Mouse (Mus musculus) CH12F3 (cell line): ENCODE measurements at regions not wholly inside any gene's neighbourhood (a gene's known extent, or its start where the extent isn't known, plus 50 kb on each side); places are given as distances from the start of the nearest gene placed in this dataset.
"Not testable (repeated sequence)": the region's sequence is repeated elsewhere in the genome, so short reads cannot be mapped to it uniquely, and the experiment has no call there.

Experiments used
- in situ Hi-C: fragments of 300-500 bp; cut with MboI; formaldehyde crosslinking; loops from 2 replicates; pipeline ENCODE4 v1.14.3; 2020; ENCODE audit warnings: low sequenced_read_pairs

DNA sequence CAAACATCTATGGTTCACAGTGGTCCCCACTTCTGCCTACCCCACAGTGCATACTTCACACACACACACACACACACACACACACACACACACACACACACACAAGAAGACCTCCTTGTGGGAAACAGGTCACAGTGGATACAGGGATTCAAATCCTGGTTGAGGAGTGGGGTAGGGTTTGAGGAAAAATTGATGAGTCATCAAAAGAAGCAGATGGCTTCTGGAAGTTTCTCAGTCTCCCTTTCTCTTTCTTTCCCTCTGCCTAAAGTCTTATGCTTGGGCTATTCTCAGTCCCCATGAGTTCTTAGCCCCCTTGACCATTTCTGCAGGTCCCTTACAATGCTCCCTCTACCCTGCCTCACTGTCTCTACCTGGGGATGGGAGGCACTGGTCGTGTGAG, 56.4 kb downstream of the Rassf10 start:
- in situ Hi-C loops, result no loop called here

DNA sequence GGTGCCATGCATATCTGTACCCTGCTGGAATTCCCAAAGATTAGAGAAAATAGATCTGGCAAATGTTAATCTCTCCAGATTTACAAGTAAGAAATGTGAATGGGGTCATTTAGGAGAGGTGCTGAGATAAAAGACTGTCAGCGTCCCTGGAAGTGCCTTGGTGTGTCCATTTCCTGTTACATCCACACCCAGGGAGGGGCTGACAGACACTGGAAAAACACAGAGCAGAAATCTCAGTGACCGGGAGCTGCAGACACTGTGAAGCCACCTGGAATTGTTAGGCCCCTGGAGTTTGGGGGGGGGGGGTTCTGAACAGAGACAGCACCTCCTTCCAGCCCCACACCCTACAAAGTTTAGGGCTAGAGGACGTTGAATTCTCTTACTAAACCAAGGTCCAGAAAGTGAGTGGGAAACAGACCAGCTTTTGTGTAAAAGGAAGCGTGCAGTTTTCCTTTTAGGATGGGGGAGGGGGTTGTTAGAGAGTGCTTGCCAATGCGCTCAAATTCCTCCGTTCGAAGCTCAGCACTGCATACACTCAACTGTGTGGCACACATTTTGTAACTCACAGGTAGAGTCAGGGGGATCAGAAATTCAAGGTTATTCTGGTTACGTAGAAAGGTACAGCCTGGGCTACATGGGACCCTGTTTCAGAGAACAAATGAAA, 63.5 kb downstream of the Rassf10 start:
- in situ Hi-C loops, result no loop called here

DNA sequence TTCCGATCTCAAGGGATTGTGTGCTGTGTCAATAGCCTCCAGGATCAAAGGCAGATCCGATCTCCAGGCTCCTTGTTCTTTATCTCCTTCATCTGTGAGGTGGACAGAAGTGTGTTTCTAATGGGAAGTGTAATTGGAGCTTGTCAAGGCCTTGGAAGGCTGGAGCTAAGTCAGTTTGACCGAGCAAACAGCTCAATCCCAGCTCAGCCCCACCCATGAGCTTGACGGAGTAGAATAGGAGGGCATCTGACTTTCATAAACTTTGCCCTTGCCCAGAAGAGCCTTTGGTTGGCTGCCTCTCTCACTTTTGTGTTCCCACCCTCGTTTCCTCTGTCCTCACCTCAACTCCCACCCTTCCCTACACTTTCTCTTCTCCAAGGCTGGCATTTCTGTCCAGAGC, 67.7 kb downstream of the Rassf10 start:
- in situ Hi-C loops, result no loop called here

DNA sequence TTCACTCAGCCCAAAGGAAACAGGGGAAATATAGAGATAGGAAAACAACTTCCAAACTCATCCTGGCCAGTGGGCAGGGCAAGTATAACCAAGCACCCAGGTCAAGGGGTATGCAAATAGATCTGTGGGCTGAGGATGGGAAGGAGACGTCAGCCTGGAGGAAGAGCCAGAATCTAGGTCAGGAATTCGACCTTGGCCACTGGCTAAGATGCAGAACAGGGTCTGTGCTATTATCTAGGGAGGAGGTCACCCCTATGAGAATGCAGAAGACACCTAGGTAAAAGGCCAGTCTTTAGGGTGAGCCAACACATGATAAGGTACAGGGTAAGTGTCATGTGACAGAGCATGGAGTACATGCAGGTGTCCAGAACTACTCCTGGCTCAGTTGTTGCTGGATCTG, 68.8 kb downstream of the Rassf10 start:
- in situ Hi-C loops, result no loop called here

- in situ Hi-C loops, result no loop called here
Measured at GRCm38 (mm10) chr7:113025758-113026157, 72.0 kb downstream of the Rassf10 start.

DNA sequence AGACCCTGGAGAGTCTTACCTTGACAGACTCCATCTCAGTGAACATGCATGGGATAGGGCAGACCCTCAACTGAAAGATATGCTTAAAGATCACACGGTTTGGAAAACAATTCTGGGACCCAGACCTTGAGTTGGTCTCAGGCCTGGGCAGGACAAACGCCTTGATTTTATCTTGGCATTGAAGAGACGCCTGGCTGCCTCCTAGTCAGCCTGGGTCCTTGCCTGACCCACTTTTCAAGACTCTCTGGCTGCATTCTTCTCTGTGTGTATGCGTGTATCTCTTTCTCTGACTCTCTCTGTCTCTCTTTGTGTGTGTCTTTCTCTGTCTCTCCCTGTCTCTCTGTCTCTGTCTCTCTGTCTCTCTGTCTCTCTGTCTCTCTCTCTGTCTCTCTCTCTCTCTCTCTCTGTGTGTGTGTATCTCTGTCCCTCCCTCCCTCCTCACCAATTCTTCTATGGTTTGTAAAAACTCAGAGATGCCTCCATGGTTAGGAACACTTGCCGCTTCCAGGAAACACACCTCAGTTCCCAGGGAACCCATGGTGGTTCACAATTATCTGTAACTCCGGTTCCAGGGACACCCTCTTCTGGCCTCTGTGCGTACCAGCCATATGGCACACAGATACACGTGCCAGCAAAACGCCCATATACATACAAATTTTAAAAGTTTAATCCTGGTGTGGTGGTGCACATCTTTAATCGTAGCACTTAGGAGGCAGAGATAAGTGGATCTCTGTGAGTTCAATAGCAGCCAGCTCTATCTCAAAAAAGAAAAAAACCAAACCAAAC, 72.7 kb downstream of the Rassf10 start:
- in situ Hi-C loops, result no loop called here

- in situ Hi-C loops, result no loop called here
Measured at GRCm38 (mm10) chr7:113027125-113027801, 73.5 kb downstream of the Rassf10 start.

GRCm38 (mm10) chr7:113030053-113030752, 76.4 kb downstream of the Rassf10 start:
- in situ Hi-C loops, result no loop called here

- in situ Hi-C loops, result no loop called here
Measured at GRCm38 (mm10) chr7:113035751-113036150, 82.0 kb downstream of the Rassf10 start.

DNA sequence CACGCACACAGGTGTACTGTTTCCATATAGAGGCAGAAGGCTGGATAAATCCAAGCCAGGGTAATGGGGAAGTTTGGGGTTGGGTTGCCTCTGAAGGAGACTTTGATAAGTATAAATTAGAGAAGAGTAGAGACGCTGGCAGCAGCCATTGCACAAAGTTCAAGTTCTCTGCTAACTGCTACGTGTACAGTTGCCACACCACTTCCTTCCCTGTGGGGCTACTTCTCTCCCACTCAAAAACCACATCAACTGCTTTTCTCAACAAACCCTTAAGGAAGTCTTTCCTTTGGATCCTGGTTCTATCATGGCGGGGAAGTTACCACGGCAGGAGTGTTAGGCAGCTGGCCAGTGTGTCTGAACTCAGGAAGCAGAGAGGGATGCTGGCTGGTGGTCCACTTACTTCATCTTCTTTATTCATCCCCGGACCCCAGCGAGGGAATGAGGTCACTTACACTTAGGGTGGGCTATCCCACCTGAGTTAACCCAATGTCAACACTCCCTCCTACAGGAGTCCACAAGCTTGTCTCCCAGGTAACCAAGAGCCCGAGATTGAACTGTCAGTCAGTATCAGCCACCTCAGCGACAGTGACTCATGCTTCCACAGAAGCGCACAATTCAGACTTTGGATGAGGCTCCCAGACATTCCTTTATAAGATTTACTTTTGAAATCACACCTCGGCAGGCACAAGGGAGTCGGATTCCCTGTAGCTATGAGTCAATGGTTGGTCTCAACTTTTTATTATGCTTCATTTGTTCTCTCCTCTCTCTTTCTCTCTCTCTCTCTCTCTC, 84.3 kb downstream of the Rassf10 start:
- in situ Hi-C loops, result no loop called here

DNA sequence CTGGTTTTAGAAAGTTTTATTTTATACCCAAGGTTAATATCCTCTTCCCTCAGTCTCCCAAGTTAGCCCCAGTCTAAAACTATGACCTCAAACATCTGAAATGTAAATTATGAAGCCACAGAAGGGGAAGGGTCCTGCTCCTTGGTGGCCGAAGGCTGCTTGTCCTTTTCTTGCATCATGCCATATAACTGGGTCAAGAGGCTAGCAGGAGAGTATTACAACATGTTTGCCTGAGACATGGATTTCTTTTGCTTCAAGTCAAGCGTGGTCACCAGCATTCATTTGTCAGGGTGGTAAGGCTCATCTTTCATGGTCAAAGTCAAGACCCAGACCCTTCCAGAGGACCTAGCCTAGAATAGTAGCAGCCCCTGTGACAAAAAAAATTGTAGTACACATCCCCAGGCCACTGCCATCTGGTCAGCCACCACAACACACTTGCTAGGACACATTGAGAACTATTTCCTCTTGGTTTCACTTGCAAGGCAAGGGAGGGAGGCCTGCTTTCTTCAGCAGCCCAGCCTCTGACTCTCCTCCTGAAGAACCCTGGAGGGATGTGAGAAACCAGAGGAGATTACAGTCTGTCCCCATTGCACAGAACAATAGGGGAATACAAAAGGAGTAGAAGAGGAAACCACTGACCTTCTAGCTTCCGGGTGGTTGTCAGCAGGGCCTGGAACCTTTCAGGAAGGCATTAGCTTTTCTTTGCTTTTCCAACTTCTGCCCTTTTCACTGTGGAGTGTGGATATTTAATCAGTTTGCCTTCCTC, 85.3 kb downstream of the Rassf10 start:
- in situ Hi-C loops, result no loop called here

- in situ Hi-C loops, result not testable (repeated sequence)
Measured at GRCm38 (mm10) chr7:113045613-113046159, 91.9 kb downstream of the Rassf10 start.

- in situ Hi-C loops, result no loop called here
Measured at GRCm38 (mm10) chr7:113046406-113046805, 92.6 kb downstream of the Rassf10 start.

GRCm38 (mm10) chr7:113047583-113047982, 93.8 kb downstream of the Rassf10 start:
- in situ Hi-C loops, result no loop called here

DNA sequence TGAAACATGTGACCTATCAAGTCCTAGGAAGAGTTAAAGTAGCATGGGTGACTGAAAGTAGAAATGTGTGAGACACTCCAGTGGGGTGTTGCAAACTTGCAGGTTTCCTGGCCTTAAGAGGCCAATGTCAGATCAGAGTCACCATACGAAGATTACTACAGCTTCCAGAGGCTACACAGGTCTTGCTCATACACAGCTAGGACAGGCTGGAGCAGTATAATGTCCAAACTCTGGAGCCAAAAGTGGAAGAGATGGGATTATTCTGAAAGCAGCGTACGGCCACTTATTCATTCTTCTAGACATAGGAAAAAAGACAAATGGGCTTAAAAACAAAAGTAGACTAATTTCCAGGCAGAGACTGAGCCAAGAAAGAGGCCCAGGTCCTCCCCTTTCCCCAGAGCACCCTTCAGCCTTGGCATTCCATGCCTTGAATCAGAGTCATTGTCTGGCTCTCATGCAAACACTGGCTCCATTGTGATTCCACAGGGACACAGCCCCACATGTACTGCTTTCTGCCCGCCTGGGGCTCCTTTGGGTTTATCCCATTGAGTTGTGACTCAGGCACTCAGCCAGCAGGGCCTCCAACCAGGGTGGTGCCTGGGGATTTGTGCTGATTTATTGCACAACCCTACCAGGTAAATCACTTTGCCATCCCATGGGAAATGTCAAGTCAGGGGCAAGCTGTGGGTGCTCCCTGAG, 94.5 kb downstream of the Rassf10 start:
- in situ Hi-C loops, result no loop called here

- in situ Hi-C loops, result no loop called here
Measured at GRCm38 (mm10) chr7:113049440-113049839, 95.7 kb downstream of the Rassf10 start.

DNA sequence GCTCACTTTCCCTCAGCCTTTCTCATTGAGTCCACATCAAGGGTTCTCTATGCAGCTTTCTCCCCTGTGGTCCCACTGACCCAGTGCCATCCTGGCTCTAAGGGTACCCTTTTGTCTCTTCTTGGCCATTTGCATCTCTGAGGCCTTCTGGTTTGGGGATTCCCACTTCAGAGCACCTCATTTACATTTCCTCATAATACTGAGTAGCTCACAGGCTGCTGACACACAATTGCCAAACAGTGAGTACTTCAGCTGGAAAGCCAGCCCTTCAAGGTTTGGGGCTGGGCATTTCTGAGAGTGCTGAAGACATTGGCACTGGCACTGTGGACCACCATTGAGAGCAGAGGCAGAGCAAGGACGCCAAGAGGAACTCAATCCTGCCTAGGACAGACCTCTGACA, 99.2 kb downstream of the Rassf10 start:
- in situ Hi-C loops, result no loop called here

DNA sequence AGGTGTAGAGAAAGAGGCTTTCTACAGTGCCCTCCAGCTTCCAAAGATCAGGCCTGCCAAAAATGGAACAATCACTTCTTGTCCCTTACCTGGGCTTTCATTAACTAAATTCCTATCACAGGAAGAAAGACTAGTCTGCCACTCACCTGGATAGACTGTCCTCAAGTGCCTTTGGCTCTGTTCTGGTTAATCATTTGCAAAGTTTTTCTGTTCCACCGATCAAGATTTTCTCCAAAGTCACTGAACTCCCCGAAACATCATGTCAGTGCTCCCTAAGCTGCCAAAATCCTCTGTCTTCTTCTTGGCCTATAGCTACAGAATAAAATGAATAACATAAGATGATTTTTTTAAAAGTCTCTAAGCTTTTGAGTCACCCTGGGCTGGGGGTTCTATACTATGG, 102.7 kb downstream of the Rassf10 start:
- in situ Hi-C loops, result no loop called here
